Comparison of ENCODE assay signal across 11 mouse cellular contexts in genomic region chr6:13676196-13676595, GRCm38 (mm10). TPM values are rescaled to one million over a fixed set of nuclear protein-coding genes. Genes with fewer than 3 reads are reported as not detected.
DNase-seq lines count a peak whose midpoint lies in the region; ATAC-seq and TF ChIP-seq lines count a peak whose summit lies in the region.
"Had no signal": no experiment of that assay in that cellular context is flagged by ENCODE, and none has a peak within 500 bp of the region (broad histone marks: within the 10 kb centered on the region; RNA-seq: fewer than 3 reads in every experiment).

No protein-coding gene starts in this region.

- TF ChIP-seq EP300 in heart, postnatal 0 days (IDR thresholded peaks at IDR 0.05; ENCODE audit: low read depth): no peak
- TF ChIP-seq EP300 in liver, postnatal 0 days (IDR thresholded peaks at IDR 0.05; ENCODE audit: low read depth): no peak

- no peak for ATAC-seq in heart, postnatal 0 days (ENCODE audit: insufficient read depth, low read depth)
- no peak for ATAC-seq in G1E (ENCODE audit: extremely low read depth, insufficient number of reproducible peaks, low FRiP score, poor library complexity, severe bottlenecking)
- no peak for ATAC-seq in forebrain, embryonic 16.5 days
- ATAC-seq in liver, postnatal 0 days: no peak

- no peak for DNase-seq in heart, postnatal 0 days (ENCODE audit: low spot score)
- DNase-seq in heart, postnatal 4 days: no peak
- no peak for DNase-seq in G1E (ENCODE audit: low spot score)
- no peak for DNase-seq in liver, postnatal 0 days
- no peak for DNase-seq in thymus, postnatal 25 days
- DNase-seq in natural killer cell, adult 2 months (ENCODE audit: low spot score in 2 of 2): no peak
- no peak for DNase-seq in adrenal gland, postnatal 25 days
- DNase-seq: cerebellum, postnatal 25 days; heart, adult 2 months had no signal

- H3K27me3 ChIP-seq in heart, postnatal 0 days (ENCODE audit: control insufficient read depth, insufficient read depth, low read length): no peaks in the 10 kb centered on the region
- H3K27me3 ChIP-seq in G1E (ENCODE audit: insufficient read depth, low read length): no peaks in the 10 kb centered on the region
- H3K27me3 ChIP-seq in forebrain, embryonic 16.5 days (replicated peaks; ENCODE audit: control insufficient read depth, insufficient read depth, low read length): no peaks in the 10 kb centered on the region
- H3K27me3 ChIP-seq in liver, postnatal 0 days (ENCODE audit: insufficient read depth, low read length): no peaks in the 10 kb centered on the region
- H3K27me3 ChIP-seq: Patski had no signal

- H3K27ac ChIP-seq in heart, postnatal 0 days (ENCODE audit: low read depth): no peak overlapping the region
- H3K27ac ChIP-seq in forebrain, embryonic 16.5 days (ENCODE audit: low read length): no peak overlapping the region
- no peak overlapping the region for H3K27ac ChIP-seq in liver, postnatal 0 days (ENCODE audit: low read depth)

- no peak overlapping the region for H3K9ac ChIP-seq in heart, postnatal 0 days (replicated peaks; ENCODE audit: low read depth, low read length)
- H3K9ac ChIP-seq in forebrain, embryonic 16.5 days (replicated peaks; ENCODE audit: low read depth, low read length): no peak overlapping the region
- no peak overlapping the region for H3K9ac ChIP-seq in liver, postnatal 0 days (replicated peaks)

- no peak for TF ChIP-seq CTCF in heart, postnatal 0 days (IDR thresholded peaks at IDR 0.05; ENCODE audit: low read depth)
- no peak for TF ChIP-seq CTCF in G1E (IDR thresholded peaks at IDR 0.05; ENCODE audit: low read depth, low read length)
- TF ChIP-seq CTCF in liver, postnatal 0 days (IDR thresholded peaks at IDR 0.05; ENCODE audit: low read depth): no peak

- H3K4me3 ChIP-seq in heart, postnatal 0 days (ENCODE audit: low read depth, low read length): peak overlapping the region; percentile 86; the same call in 1 of the 2 replicates
- peak overlapping the region; percentile 95; the same call in 1 of the 2 replicates for H3K4me3 ChIP-seq in G1E (ENCODE audit: low read depth, low read length)
- no peak overlapping the region for H3K4me3 ChIP-seq in forebrain, embryonic 16.5 days (replicated peaks; ENCODE audit: low read length)
- peak overlapping the region; percentile 85 for H3K4me3 ChIP-seq in liver, postnatal 0 days (ENCODE audit: low read depth, low read length)

- peaks cover 9% of the 10 kb centered on the region; the same call in 1 of the 2 replicates for H3K4me1 ChIP-seq in heart, postnatal 0 days (ENCODE audit: control insufficient read depth, insufficient read depth)
- peaks cover 25% of the 10 kb centered on the region for H3K4me1 ChIP-seq in G1E (ENCODE audit: insufficient read depth, low read depth, low read length)
- peaks cover 7% of the 10 kb centered on the region; the same call in 1 of the 2 replicates for H3K4me1 ChIP-seq in forebrain, embryonic 16.5 days (replicated peaks; ENCODE audit: control insufficient read depth, insufficient read depth, low read length)
- peaks cover 9% of the 10 kb centered on the region for H3K4me1 ChIP-seq in liver, postnatal 0 days (ENCODE audit: insufficient read depth)

- H3K4me2 ChIP-seq in heart, postnatal 0 days (ENCODE audit: low read depth, low read length): peak overlapping the region; percentile 79; the same call in 1 of the 2 replicates
- H3K4me2 ChIP-seq in forebrain, embryonic 16.5 days (ENCODE audit: low read length): peak overlapping the region; percentile 83
- peak overlapping the region; percentile 72 for H3K4me2 ChIP-seq in liver, postnatal 0 days (ENCODE audit: low read depth, low read length)

- no peaks in the 10 kb centered on the region for H3K36me3 ChIP-seq in heart, postnatal 0 days (replicated peaks; ENCODE audit: control insufficient read depth, insufficient read depth, low read length)
- peaks cover 13% of the 10 kb centered on the region for H3K36me3 ChIP-seq in G1E (replicated peaks)
- H3K36me3 ChIP-seq in forebrain, embryonic 16.5 days (ENCODE audit: control insufficient read depth, insufficient read depth): no peaks in the 10 kb centered on the region
- H3K36me3 ChIP-seq in liver, postnatal 0 days (replicated peaks; ENCODE audit: insufficient read depth, low read length): no peaks in the 10 kb centered on the region

- no peaks in the 10 kb centered on the region for H3K9me3 ChIP-seq in heart, postnatal 0 days (replicated peaks; ENCODE audit: control insufficient read depth, low read length)
- no peaks in the 10 kb centered on the region for H3K9me3 ChIP-seq in G1E (replicated peaks)
- no peaks in the 10 kb centered on the region for H3K9me3 ChIP-seq in forebrain, embryonic 16.5 days (ENCODE audit: control insufficient read depth, low read length)
- no peaks in the 10 kb centered on the region for H3K9me3 ChIP-seq in liver, postnatal 0 days (ENCODE audit: low read length)

RNA-seq across cellular contexts. Expression of gene Bmt2, which starts 1.6 kb away (rescaled TPM):
- 13.1 and 16.4 TPM in 2 replicates for total RNA-seq in heart, postnatal 0 days (2014; rRNA removed; ENCODE audit: low replicate concordance)
- polyA plus RNA-seq in heart, postnatal 0 days (2015; fragmentation: Nextera tagmentation; extraction: Ambion mirVana): 8.7 and 9.7 TPM in 2 replicates
- total RNA-seq in heart, postnatal 4 days (2021): 10 to 100 TPM; 10.9 to 11.7 TPM
- total RNA-seq in G1E (2014; fragmentation: Nextera tagmentation) (21.3 and 28.3 TPM in 2 replicates), G1E (2017) (38.6 and 40.5 TPM in 2 replicates)
- 2.0 and 2.5 TPM in 2 replicates for polyA plus RNA-seq in G1E (2012)
- 30.8 and 33.0 TPM in 2 replicates for polyA plus RNA-seq in forebrain, embryonic 16.5 days (2015; fragmentation: Nextera tagmentation; extraction: Ambion mirVana)
- polyA plus RNA-seq in liver, postnatal 0 days (2015; fragmentation: Nextera tagmentation; extraction: Ambion mirVana): 3.2 TPM in 2 replicates
- 13.5 and 14.6 TPM in 2 replicates for total RNA-seq in adrenal gland, postnatal 25 days (2021)
